In genomic region chr14:7888811-7889651, GRCm38 (mm10) we compare ENCODE assay signal across 8 mouse cellular contexts.
DNase-seq lines count a peak whose midpoint lies in the region; ATAC-seq lines count a peak whose summit lies in the region.

No protein-coding gene starts in this region.

- H3K27me3 ChIP-seq in embryonic facial prominence, embryonic 14.5 days (replicated peaks; ENCODE audit: control insufficient read depth, insufficient read depth, low read length) = no peaks in the 10 kb centered on the region
- H3K27me3 ChIP-seq in limb, embryonic 10.5 days (ENCODE audit: low read depth, poor library complexity, severe bottlenecking) = no peaks in the 10 kb centered on the region
- H3K27me3 ChIP-seq in neural tube, embryonic 14.5 days (ENCODE audit: control insufficient read depth, insufficient read depth, low read length) = no peaks in the 10 kb centered on the region

- DNase-seq in heart, adult 18-20 months = peak; percentile 32 to 36
- no peak for DNase-seq in heart, adult 8-10 months (ENCODE audit: low spot score)
- peak; percentile 40 for DNase-seq in NIH3T3 (ENCODE audit: low read depth)
- DNase-seq in embryonic facial prominence, embryonic 14.5 days (ENCODE audit: low spot score) = peak; percentile 94
- DNase-seq in limb, embryonic 10.5 days (ENCODE audit: low spot score) = no peak
- DNase-seq in spleen, postnatal 4 days (ENCODE audit: low spot score in 2 of 2) = no peak

- peak overlapping the region; percentile 47 for H3K9ac ChIP-seq in embryonic facial prominence, embryonic 14.5 days (ENCODE audit: low read depth, low read length)
- peak overlapping the region; percentile 26; the same call in 1 of the 2 replicates for H3K9ac ChIP-seq in neural tube, embryonic 14.5 days (replicated peaks; ENCODE audit: low read depth, low read length)

- H3K36me3 ChIP-seq in embryonic facial prominence, embryonic 14.5 days (ENCODE audit: control insufficient read depth, insufficient read depth, low read length) = peaks cover 78% of the 10 kb centered on the region
- H3K36me3 ChIP-seq in limb, embryonic 10.5 days = peaks cover 94% of the 10 kb centered on the region
- H3K36me3 ChIP-seq in neural tube, embryonic 14.5 days (ENCODE audit: control insufficient read depth, insufficient read depth, low read length) = peaks cover 28% of the 10 kb centered on the region; the same call in 1 of the 2 replicates

- WGBS in embryonic facial prominence, embryonic 14.5 days = 31% methylated on average over 9 of the region's 11 CpGs
- 74% methylated on average over 11 of the region's 11 CpGs for WGBS in limb, embryonic 10.5 days
- WGBS in neural tube, embryonic 14.5 days = 23% methylated on average over 11 of the region's 11 CpGs

- peak overlapping the region; percentile 94 for H3K27ac ChIP-seq in embryonic facial prominence, embryonic 14.5 days (replicated peaks; ENCODE audit: low read depth, low read length)
- peak overlapping the region; percentile 83 for H3K27ac ChIP-seq in limb, embryonic 10.5 days
- peak overlapping the region; percentile 95 for H3K27ac ChIP-seq in neural tube, embryonic 14.5 days (ENCODE audit: low read depth, low read length)

- no peaks in the 10 kb centered on the region for H3K9me3 ChIP-seq in embryonic facial prominence, embryonic 14.5 days (ENCODE audit: control insufficient read depth, low read length)
- no peaks in the 10 kb centered on the region for H3K9me3 ChIP-seq in limb, embryonic 10.5 days (replicated peaks)
- no peaks in the 10 kb centered on the region for H3K9me3 ChIP-seq in neural tube, embryonic 14.5 days (ENCODE audit: control insufficient read depth, low read length)

- peak; percentile 85 for ATAC-seq in embryonic facial prominence, embryonic 14.5 days (ENCODE audit: low read depth)
- peak; percentile 29 for ATAC-seq in inflammation-experienced regulatory T-cells, adult 6 months
- ATAC-seq in neural tube, embryonic 14.5 days (ENCODE audit: low read depth) = peak; percentile 79

- peaks cover 29% of the 10 kb centered on the region for H3K4me1 ChIP-seq in embryonic facial prominence, embryonic 14.5 days (ENCODE audit: control insufficient read depth, insufficient read depth, low read length)
- H3K4me1 ChIP-seq in limb, embryonic 10.5 days = peaks cover 24% of the 10 kb centered on the region
- H3K4me1 ChIP-seq in neural tube, embryonic 14.5 days (ENCODE audit: control insufficient read depth, insufficient read depth, low read length) = peaks cover 15% of the 10 kb centered on the region; the same call in 1 of the 2 replicates

- H3K4me2 ChIP-seq in embryonic facial prominence, embryonic 14.5 days (ENCODE audit: low read depth, low read length) = peak overlapping the region; percentile 25
- H3K4me2 ChIP-seq in neural tube, embryonic 14.5 days (ENCODE audit: low read depth, low read length) = no peak overlapping the region

- no peak overlapping the region for H3K4me3 ChIP-seq in embryonic facial prominence, embryonic 14.5 days (ENCODE audit: low read depth, low read length)
- no peak overlapping the region for H3K4me3 ChIP-seq in limb, embryonic 10.5 days
- H3K4me3 ChIP-seq in neural tube, embryonic 14.5 days (ENCODE audit: low read depth, low read length) = no peak overlapping the region

Comparison
In these comparisons a context has a peak if more than half of its experiments do, and no peak if none do; other contexts are left out.
1. DNase-seq: peak in heart, adult 18-20 months (2 of 2), NIH3T3 (single experiment) and embryonic facial prominence, embryonic 14.5 days (single experiment); none in heart, adult 8-10 months (single experiment), limb, embryonic 10.5 days (single experiment) and spleen, postnatal 4 days (0 of 2).
2. ATAC-seq: peak in every context shown above with its lines; median percentile 85 in embryonic facial prominence, embryonic 14.5 days; 79 in neural tube, embryonic 14.5 days; 29 in inflammation-experienced regulatory T-cells, adult 6 months.
3. Peak in every context shown above with its lines, with median percentiles within 50 percentile points of each other: H3K27ac ChIP-seq.